Mouse (Mus musculus) stomach, embryonic 14.5 days (tissue): ENCODE measurements around the gene Polr2l. TPM values are rescaled to one million over a fixed set of nuclear protein-coding genes. Genes with fewer than 3 reads are reported as not detected.
"Not testable (repeated sequence)": the region's sequence is repeated elsewhere in the genome, so short reads cannot be mapped to it uniquely, and the experiment has no call there.

Source experiments
- ATAC-seq: fragments of 200-750 bp; cut with Nextera tagmentation; 2 replicates; pipeline ENCODE4 v1.8.0; 2017; ENCODE audit warnings: low read depth, moderate TSS enrichment; ENCODE audit not compliant: insufficient number of reproducible peaks, insufficient read depth, low FRiP score
- H3K27ac ChIP-seq: fragments of 300-500 bp; sonication (generic); 2 replicates; pipeline ENCODE4 v1.5.1; 2014; ENCODE audit warnings: mild to moderate bottlenecking, low read length, moderate library complexity, mixed read lengths
- H3K27me3 ChIP-seq: fragments of 300-500 bp; sonication (generic); 2 replicates; pipeline ENCODE4 v1.6.1; 2014; ENCODE audit warnings: low read length, control low read depth, mixed read lengths; ENCODE audit not compliant: control insufficient read depth, insufficient read depth
- H3K36me3 ChIP-seq: fragments of 300-500 bp; sonication (generic); 2 replicates; pipeline ENCODE4 v1.6.1; 2014; ENCODE audit warnings: mild to moderate bottlenecking, control low read depth, low read length, moderate library complexity, mixed read lengths; ENCODE audit not compliant: control insufficient read depth, insufficient read depth
- H3K4me1 ChIP-seq: fragments of 300-500 bp; sonication (generic); 2 replicates; pipeline ENCODE4 v1.6.1; 2014; ENCODE audit warnings: low read length, control low read depth, mixed read lengths; ENCODE audit not compliant: control insufficient read depth, insufficient read depth
- H3K4me2 ChIP-seq: fragments of 300-500 bp; sonication (generic); replicated peaks from 2 replicates; pipeline ENCODE4 v1.6.1; 2014; ENCODE audit warnings: low read depth, low read length, control low read depth
- H3K4me3 ChIP-seq: fragments of 300-500 bp; sonication (generic); 2 replicates; pipeline ENCODE4 v1.5.1; 2014; ENCODE audit warnings: low read depth, low read length, control low read depth
- H3K9ac ChIP-seq: fragments of 300-500 bp; sonication (generic); replicated peaks from 2 replicates; pipeline ENCODE4 v1.6.1; 2014; ENCODE audit warnings: low read depth, mild to moderate bottlenecking, control low read depth, low read length, moderate library complexity, mixed read lengths
- H3K9me3 ChIP-seq: fragments of 300-500 bp; sonication (generic); 2 replicates; pipeline ENCODE4 v1.6.1; 2016; ENCODE audit warnings: low read depth, low read length, control low read depth; ENCODE audit not compliant: control insufficient read depth
- WGBS: fragments of 180-500 bp; shearing (Covaris S2); extraction: QIAGEN DNeasy Blood & Tissue Kit; methylation state at CpG from one replicate; pipeline ENCODE4 v1.1.7; 2014; 5-methylcytosine and 5-hydroxymethylcytosine counted together
- polyA plus RNA-seq: library from polyadenylated mRNA; unstranded; fragments of >200 nt; fragmentation: Nextera tagmentation; extraction: Ambion mirVana; gene quantifications from 2 replicates; pipeline ENCODE4 v1.2.1, GENCODE M21; 2014

The Polr2l gene
- polyA plus RNA-seq, 1 experiment from 2014 or later, result 72.3 TPM

GRCm38 (mm10) chr7:141446374-141446773 is 28.6 kb downstream of the Polr2l start:
- Histone ChIP-seq H3K4me2 (peak overlapping the region; percentile 88), H3K4me1 (peaks cover 27% of the 10 kb centered on the region), H3K36me3 (peaks cover 27% of the 10 kb centered on the region)
- not testable (repeated sequence) for H3K27me3 ChIP-seq, H3K9me3 ChIP-seq, H3K4me3 ChIP-seq, ATAC-seq, H3K9ac ChIP-seq, H3K27ac ChIP-seq
- 68% methylated on average over 3 of the region's 3 CpGs for WGBS

- H3K36me3 ChIP-seq, result peaks cover 13% of the 10 kb centered on the region; the same call in 1 of the 2 replicates
- peak within 1 kb of the TSS; percentile 65 for H3K4me2 ChIP-seq
- H3K9ac ChIP-seq, result peak within 1 kb of the TSS; percentile 60
- H3K27ac ChIP-seq, result peak within 1 kb of the TSS; percentile 63; the same call in 1 of the 2 replicates
- under 1% methylated on average over 25 of the region's 25 CpGs for WGBS
- ATAC-seq, result peak; percentile 64; the same call in 1 of the 2 replicates
- no peaks in the 10 kb centered on the region for H3K9me3 ChIP-seq
- no peaks in the 10 kb centered on the region for H3K27me3 ChIP-seq
- H3K4me3 ChIP-seq, result peak within 1 kb of the TSS; percentile 42
- peaks cover 25% of the 10 kb centered on the region for H3K4me1 ChIP-seq
These were observed 31.1 kb downstream of the Polr2l start, which contains the start of gene Pidd1 for GRCm38 (mm10) chr7:141443828-141444237. Gene Pidd1, minus strand, starts transcription at chr7:141444025.

- peak overlapping the region; percentile 42 for H3K4me3 ChIP-seq
- H3K9ac ChIP-seq, result peak overlapping the region; percentile 60
- 13% methylated on average over 12 of the region's 12 CpGs for WGBS
- H3K27ac ChIP-seq, result peak overlapping the region; percentile 63; the same call in 1 of the 2 replicates
- ATAC-seq, result peak; percentile 10; the same call in 1 of the 2 replicates
- peaks cover 12% of the 10 kb centered on the region; the same call in 1 of the 2 replicates for H3K36me3 ChIP-seq
- H3K4me2 ChIP-seq, result peak overlapping the region; percentile 65
- no peaks in the 10 kb centered on the region for H3K27me3 ChIP-seq
- H3K9me3 ChIP-seq, result no peaks in the 10 kb centered on the region
- H3K4me1 ChIP-seq, result peaks cover 19% of the 10 kb centered on the region
These were observed 31.7 kb downstream of the Polr2l start for GRCm38 (mm10) chr7:141443081-141443821.

- WGBS, result 91% methylated on average over 13 of the region's 13 CpGs
These were observed 32.7 kb downstream of the Polr2l start for GRCm38 (mm10) chr7:141442199-141442598.

GRCm38 (mm10) chr7:141441460-141441859 is 33.5 kb downstream of the Polr2l start:
- WGBS, result 89% methylated on average over 9 of the region's 9 CpGs
- H3K4me2 ChIP-seq, result no peak overlapping the region
- no peak overlapping the region for H3K27ac ChIP-seq
- peaks cover 23% of the 10 kb centered on the region; the same call in 1 of the 2 replicates for H3K4me1 ChIP-seq
- no peak for ATAC-seq
- H3K4me3 ChIP-seq, result no peak overlapping the region
- no peaks in the 10 kb centered on the region for H3K27me3 ChIP-seq
- H3K36me3 ChIP-seq, result peaks cover 15% of the 10 kb centered on the region; the same call in 1 of the 2 replicates
- no peaks in the 10 kb centered on the region for H3K9me3 ChIP-seq
- H3K9ac ChIP-seq, result no peak overlapping the region

More at GRCm38 (mm10) chr7:141442199-141442598, 32.7 kb downstream of the Polr2l start:
- no peak for ATAC-seq
- H3K9me3 ChIP-seq, result no peaks in the 10 kb centered on the region
- peak overlapping the region; percentile 60; the same call in 1 of the 2 replicates for H3K9ac ChIP-seq
- no peak overlapping the region for H3K4me3 ChIP-seq
- H3K27me3 ChIP-seq, result no peaks in the 10 kb centered on the region
- H3K36me3 ChIP-seq, result peaks cover 15% of the 10 kb centered on the region; the same call in 1 of the 2 replicates
- H3K27ac ChIP-seq, result no peak overlapping the region
- H3K4me2 ChIP-seq, result peak overlapping the region; percentile 65
- H3K4me1 ChIP-seq, result peaks cover 17% of the 10 kb centered on the region; the same call in 1 of the 2 replicates

GRCm38 (mm10) chr7:141440613-141441012 is 34.3 kb downstream of the Polr2l start:
- H3K4me3 ChIP-seq, result no peak overlapping the region
- no peaks in the 10 kb centered on the region for H3K27me3 ChIP-seq
- H3K9me3 ChIP-seq, result no peaks in the 10 kb centered on the region
- peaks cover 15% of the 10 kb centered on the region; the same call in 1 of the 2 replicates for H3K36me3 ChIP-seq
- 30% methylated on average over 6 of the region's 6 CpGs for WGBS
- no peak overlapping the region for H3K27ac ChIP-seq
- ATAC-seq, result no peak
- no peak overlapping the region for H3K4me2 ChIP-seq
- H3K4me1 ChIP-seq, result peaks cover 32% of the 10 kb centered on the region; the same call in 1 of the 2 replicates
- H3K9ac ChIP-seq, result no peak overlapping the region

- H3K9ac ChIP-seq, result no peak overlapping the region
- WGBS, result 91% methylated on average over 11 of the region's 11 CpGs
- no peaks in the 10 kb centered on the region for H3K9me3 ChIP-seq
- H3K27me3 ChIP-seq, result no peaks in the 10 kb centered on the region
- no peak overlapping the region for H3K27ac ChIP-seq
- H3K4me1 ChIP-seq, result peaks cover 37% of the 10 kb centered on the region; the same call in 1 of the 2 replicates
- peaks cover 15% of the 10 kb centered on the region; the same call in 1 of the 2 replicates for H3K36me3 ChIP-seq
- H3K4me3 ChIP-seq, result no peak overlapping the region
- no peak for ATAC-seq
- no peak overlapping the region for H3K4me2 ChIP-seq
These were observed 35.1 kb downstream of the Polr2l start for GRCm38 (mm10) chr7:141439811-141440210.

GRCm38 (mm10) chr7:141439140-141439679 is 35.7 kb downstream of the Polr2l start:
- no peak for ATAC-seq
- 93% methylated on average over 10 of the region's 10 CpGs for WGBS
- Histone ChIP-seq H3K4me1 (peaks cover 36% of the 10 kb centered on the region; the same call in 1 of the 2 replicates), H3K9ac (no peak overlapping the region), H3K4me2 (no peak overlapping the region), H3K4me3 (no peak overlapping the region), H3K27ac (no peak overlapping the region), H3K9me3 (no peaks in the 10 kb centered on the region), H3K36me3 (peaks cover 15% of the 10 kb centered on the region; the same call in 1 of the 2 replicates), H3K27me3 (no peaks in the 10 kb centered on the region)
